Mouse (Mus musculus) heart, postnatal 14 days (tissue): ENCODE measurements around the gene Mamdc4. TPM values are rescaled to one million over a fixed set of nuclear protein-coding genes. Genes with fewer than 3 reads are reported as not detected.

Source experiments
- DNase-seq, 2 experiments: peaks; one replicate each; pipeline ENCODE4 v3.0.0; 2021 to 2022
- intact Hi-C: fragments of 180-260 bp; cut with DNase I; formaldehyde crosslinking; loops from one replicate; pipeline ENCODE4 v1.15.1; 2025
- total RNA-seq, 2 experiments: library from RNA; stranded (reverse); gene quantifications; 2 replicates each; pipeline ENCODE4 v1.2.3; 2021

Gene Mamdc4
- total RNA-seq, 2 experiments from 2014 or later, result 3.0 to 5.2 TPM

DNA sequence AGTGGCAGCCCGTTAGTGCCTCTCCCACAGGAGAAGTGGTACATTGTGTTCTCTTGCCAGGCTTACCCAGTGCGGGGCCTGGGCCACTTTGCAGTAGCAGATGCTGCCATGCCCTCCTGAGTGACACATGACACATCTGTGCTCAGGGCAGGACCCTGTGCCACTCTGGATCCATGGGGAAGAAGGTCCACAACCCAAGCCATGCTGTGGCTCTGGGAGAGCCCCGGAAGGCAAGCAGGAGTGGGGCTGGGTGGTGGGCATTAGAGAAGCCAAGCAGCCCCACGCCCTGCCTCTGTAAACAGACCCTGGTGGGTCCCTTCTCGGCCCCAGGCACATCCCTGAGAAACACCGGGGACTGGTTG, 8.5 kb upstream of the Mamdc4 start:
- intact Hi-C loops, result no loop called here
- no peak for DNase-seq

DNA sequence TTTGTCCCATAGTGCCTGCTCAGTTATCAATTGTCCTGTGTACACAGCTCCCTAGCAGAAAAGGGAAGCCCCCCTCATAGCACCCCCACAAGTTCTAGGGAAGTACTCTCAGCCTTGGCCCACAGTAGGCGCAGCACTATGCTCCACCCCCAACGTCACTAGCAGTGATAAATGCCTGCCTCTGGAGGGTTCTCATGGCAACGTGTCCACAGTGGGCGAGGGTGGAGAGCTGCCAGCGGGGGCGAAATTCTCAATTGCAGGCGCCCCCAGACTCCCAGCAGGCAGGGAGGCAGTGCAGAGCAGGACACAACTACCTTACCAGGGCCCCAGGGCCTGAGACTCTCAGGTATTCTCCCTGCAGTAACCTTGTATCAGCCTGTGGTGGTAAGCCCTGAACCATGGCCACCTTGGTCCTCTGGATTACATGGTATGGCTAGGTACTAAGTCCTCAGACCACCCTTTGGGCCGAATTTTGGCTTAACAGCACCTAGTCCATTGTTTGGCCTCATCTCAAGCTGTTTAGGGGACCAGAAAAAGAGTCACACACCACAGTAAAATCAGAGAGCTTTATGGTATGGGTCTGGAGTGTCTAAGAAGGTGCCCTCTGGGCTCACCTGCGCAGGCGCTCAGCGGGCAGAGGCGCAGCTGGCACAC, 7.9 kb upstream of the Mamdc4 start:
- no peak for DNase-seq
- intact Hi-C loops, result no loop called here

DNA sequence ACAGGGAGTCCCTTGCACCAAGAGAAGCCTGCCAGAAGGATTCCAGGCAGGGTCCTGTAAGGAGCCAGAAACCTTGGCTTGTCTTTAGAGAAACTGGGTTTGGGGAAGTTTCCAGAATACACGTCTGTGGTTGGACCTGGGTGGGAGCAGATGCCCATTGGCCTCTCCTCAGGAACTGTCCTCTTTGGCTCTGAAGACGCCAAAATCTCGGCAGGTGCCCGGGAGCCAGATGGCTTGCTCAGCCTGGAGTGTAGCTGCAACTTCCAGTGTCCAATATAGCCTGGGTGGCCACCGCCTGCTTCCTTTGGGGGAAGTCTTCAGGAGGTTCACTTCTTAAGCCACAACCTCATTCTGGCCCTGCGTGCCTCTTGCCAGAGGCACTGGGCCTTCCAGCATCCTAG, 7.3 kb upstream of the Mamdc4 start:
- intact Hi-C loops, result no loop called here
- no peak for DNase-seq

DNA sequence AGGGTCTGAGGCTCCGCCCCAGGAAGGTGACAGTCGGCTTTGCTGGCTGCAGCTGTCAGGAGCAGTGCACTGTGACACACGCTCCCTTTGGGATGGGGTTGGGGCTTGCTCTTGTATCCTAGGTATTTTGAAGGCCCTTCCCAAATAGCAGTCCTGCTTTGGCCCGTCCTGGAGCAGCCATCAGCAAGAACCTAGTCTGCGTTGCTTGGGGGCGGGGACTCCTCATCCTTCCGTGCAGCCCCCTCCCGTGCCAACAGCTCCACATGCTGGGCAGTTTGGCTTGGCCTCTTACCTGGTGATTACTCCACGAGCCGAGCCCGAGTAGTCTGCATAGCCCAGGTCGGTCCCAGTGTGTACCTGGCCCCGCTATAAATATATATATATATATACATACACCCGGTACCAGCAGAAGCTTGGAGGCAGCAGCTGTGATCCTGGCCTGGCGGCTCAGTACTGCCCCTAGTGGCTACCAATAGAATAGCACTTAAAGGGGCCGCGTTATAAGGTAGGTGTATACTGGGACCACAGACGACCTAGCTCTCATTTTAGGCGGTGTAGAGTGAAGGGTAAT, 6.7 kb upstream of the Mamdc4 start, which contains the start of gene Ajm1:
Gene Ajm1 (minus strand): TSS at position 464 of the 571 bp plus-strand sequence.
- intact Hi-C loops, result no loop called here
- peak; percentile 68 to 75 for DNase-seq

DNA sequence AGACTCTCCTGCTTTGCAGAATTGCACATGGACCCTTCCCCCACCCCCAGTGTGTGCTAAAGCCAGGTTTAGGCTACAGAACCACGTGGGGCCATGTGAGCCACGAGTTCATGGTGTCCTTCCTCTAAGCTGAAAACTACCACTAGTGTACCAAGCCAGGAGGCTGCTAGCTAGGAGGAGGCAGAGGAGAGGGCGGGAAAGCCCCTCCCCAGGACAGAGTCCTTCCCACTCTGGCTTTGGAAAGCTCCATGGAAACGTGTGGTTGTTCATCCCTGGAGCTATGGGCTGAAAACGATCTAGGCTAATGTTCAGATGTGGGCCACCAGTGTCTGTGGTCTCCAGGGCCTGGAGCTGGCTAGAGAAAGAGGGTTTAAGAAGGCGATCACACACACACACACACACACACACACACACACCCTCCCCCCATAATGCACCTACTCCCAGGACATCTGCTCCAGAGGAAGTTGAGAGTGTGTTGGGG, 6.0 kb upstream of the Mamdc4 start:
- intact Hi-C loops, result no loop called here
- no peak for DNase-seq

DNA sequence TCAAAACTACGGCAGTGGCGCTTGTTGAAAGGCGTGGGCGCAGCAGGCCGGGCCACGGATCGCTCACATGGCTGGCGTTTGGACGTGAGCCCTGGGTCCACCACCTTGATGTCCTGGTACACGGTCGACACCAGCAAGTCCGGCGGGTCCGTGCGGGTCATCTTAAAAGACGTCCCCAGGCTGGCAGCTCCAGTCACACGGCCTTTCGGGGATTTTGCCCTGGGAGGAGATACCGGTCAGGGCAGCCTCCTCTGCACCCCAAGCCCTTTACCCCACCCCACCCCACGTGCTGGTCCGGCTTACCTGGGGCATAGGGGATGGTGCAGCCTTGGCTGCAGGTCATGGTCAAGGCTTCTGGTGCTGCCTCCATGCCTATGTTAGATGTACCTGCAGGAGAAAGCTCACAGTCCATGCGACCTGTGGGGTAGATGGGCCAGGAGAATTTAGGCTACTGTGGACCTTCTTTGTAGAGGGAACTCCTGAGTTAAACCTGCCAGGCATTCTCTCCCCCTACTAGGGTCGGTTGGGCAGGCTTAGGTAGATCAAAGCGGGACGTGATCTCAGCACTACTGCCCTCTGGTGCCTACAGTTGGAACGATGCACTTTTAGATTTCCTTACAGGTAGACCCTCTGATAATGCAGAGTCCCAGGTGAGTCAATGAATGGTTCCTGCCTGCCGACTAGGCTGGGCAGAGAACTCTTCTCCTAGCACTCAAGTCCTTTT, 5.3 kb upstream of the Mamdc4 start:
- intact Hi-C loops, result no loop called here
- DNase-seq, result no peak

DNA sequence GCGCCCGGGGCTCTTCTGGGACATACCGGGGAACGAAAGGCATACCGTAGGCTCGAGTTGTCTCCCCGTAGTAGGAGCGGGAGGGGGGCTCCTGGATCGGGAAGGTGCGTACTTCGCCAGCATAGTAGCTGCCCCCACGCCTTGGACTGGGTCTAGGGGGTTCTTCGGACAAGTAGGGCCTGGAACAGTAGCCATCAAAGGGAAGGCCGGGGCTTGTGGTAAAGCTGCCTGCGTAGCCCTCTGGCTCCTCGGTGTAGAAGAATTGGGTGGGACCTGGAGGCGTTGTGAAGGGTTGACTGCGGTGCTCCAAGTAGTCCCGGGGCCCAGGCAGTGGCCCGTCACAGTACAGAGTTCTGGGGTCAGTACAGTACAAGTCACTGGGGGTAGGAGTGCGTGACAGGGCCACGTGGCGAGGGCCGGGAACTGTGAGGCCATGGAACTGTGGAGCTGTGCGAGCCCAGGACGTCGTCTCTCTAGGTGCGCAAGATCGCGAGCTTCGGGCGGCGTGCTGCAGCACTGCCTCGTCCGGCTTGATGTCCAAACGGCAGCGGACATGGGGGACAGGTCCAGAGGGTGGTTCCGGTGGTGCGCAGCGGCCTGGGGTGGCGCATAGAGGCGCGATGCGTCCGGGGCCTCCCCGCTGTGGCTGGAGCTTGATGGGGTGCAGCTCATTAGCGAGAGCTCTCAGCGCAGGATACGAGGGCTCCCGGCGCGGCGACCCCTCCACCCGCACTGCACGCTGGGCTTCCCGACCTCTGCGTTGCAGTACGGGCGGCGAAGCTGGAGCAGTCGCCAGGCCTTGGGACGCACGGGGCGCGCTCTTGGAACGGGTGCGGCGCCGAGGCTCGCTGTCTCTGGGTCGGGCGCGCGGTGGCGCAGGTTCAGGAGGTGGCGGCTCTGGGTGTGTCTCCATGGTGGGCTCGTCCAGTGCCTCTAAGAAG, 4.4 kb upstream of the Mamdc4 start:
- intact Hi-C loops, result no loop called here
- no peak for DNase-seq

DNA sequence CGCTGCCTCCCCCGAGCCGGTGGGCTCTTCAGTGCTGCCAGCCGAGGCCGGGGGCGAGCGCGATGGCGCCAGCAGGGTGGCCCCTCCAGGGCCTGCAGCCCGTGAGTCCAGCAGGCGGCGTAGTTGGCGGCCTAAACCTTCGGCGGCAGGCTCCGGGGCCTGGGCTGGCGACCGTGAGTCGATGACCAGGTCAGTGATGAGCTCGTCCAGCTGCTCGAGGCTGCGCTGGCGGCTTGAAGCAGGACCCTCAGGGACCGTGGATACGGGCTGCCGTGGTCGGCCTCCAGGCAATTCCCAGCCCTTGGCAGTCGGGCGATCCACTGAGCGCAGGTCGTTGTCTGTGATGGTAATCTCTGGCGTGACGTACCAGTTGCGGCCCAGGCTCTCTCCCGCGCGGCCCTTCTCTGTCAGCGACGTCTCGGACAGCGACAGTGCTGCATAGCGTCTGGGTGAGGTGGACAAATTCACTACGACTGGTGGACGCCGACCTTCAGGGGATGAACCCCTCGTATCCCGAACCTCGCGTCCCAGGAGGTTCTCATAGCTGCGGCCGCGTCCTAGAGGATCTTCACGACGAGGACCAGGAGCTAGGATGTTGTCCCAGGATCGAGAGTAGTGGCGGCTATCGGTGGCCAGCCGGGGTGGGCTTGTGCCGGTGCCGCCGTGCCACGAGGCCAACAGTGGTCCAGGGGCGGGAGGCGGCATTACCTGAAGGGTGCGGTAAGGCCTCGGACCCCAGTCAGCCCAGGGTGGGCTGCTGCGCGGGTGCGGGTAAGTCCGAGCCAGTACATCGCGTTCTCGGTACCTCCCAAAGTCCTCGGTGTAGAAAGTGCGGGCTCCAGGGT, 3.5 kb upstream of the Mamdc4 start:
- intact Hi-C loops, result no loop called here
- no peak for DNase-seq

DNA sequence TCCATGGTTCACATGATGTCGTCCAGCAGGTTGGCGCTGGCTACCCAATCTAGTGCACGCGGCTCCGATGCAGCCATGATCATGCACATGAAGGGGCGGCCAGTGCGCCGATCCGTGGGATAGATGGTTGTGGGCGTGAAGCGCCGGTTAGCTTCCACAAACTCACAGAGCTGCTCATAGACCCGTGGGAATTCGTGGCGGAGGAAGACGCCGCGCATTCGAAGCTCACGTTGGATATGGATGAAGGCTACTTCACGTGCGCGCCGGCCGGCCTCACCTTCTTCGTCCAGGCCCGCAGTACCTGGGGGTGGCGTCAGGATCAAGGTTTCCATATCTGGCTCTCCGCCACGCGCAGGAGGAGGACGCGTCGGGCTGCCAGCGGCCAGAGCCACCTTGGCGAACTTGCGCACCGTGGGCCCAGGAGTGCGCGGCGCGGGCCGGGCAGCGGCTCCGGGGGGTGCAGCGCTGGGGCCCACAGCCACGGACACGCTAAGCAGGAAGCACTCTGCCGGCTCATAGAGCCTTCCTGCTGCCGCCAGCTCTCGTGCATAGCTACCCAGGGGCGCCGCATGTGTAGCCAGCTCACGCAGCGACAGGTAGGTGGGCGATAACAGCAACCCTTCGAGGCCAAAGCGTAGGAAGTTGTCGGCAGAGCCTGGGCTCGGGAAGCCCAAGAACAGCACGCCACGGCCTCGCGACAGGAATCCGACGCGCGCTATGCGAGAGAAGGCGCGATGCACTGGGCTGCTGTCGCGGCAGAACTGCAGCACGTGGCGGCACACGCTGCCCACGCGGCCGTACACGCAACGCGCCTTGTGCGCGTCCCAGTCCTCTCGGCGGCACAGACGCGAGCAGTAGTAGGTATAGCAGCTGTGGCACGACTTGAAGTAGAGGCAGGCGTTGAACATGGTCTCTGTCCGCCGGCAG, 2.6 kb upstream of the Mamdc4 start:
- intact Hi-C loops, result no loop called here
- DNase-seq, result no peak

DNA sequence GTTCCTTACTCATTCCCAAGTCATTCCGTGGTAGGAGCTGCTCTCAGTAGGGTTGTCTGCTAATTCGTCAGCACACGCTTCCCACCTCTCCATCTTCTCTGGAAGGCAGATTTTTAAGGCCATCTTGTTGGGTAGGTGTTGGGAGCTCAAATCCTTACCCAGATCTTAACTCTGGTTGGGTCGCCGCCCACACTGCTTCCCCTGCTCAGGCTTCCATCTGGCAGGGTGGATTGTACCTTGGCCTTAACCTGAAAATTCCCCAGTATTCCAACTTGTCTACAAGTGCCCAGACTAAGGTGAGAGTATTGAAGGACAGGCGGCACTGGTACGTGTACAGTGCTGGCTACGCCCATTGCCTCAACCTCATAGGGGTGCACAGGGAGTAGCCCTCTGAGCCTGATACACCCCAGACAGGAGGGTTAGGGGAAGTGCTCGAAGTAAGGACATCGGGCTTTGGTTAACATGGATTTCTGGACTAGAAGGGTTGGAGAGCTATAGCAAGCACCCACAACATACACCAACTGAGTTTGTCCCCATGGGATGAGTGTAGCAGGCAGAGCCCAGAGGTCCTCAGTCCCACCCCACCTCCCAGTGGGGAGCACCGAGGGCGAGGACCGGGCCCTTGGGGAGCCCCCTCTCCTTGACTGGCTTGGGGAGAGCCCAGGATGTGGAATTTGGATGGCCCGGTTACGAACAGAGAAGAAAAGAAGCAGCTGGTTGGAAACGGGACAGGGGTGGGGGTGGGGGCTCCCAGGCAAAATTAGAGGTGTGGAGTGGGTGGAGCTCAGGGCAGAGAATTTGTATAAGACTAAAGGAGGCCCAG, 1.6 kb upstream of the Mamdc4 start:
- DNase-seq, result no peak
- intact Hi-C loops, result no loop called here

DNA sequence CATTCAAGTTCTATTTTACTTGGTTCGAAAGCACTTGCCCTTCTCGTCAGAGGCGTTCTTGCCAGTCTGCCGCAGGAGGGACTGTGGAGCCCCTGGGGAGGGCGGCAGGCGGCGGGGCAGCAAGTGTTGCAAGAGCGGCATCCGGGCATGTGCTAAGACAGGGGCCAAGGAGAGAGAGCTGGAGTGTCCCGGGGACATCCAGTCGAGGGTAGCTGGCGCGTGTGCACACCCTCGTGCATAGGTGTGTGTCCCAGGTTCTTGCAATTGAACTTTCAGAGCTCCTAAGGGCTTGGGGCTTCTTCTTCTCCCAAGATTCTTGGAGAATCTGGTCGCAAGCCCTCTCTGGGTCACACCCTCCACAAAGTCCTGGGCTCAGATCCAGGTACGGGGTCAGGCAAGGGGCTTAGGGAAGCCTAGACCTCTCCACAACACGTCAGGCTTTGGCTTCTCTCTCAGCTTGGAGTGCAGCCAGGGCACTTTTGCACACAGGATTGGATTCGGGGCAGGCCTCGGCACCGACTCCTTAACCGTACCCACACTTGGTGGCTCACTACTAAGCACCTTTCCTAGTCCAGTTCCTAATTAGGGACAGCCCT, 885 bp upstream of the Mamdc4 start:
- peak; percentile 45 to 56 for DNase-seq
- intact Hi-C loops, result no loop called here

DNA sequence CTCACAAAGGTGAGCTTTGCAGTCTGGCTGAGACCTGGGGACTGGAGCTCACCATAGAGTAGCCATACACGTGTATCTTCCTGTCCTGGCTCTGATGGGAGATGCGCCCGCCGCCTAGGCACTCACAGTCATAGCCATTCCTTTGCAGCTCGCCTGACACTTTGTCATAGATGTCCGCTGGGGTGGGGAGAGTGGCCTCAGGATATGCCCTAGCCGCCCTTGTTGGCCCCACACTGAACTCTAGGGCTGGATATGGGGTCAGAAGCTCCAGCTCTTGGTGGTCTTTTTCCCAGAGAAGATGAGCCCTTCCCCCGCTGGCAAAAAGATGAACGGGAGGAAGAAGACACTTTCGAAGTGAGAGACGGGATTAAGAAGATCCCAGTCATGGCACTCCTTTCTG, 509 bp downstream of the Mamdc4 start:
- DNase-seq, result no peak
- intact Hi-C loops, result no loop called here

DNA sequence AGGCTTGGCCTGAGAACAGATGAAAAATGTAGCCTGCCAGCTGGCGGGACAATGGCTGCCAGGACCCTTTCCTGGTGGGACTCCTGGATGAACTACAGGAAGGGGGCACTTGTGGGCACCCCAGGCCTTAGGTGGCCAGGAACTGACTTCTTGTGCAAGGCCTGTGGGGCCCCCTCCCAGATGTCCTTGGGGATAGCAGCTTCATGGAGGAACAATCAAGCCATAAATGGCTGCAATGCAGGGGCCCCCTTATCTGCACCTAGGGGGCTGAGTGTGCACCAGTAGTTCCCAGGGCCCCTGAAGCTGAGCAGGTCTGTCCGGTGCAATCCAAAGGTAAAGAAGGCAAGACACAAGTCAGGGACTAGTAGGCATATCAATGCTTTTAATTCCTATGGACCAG, 1.6 kb downstream of the Mamdc4 start:
- no peak for DNase-seq
- intact Hi-C loops, result no loop called here

DNA sequence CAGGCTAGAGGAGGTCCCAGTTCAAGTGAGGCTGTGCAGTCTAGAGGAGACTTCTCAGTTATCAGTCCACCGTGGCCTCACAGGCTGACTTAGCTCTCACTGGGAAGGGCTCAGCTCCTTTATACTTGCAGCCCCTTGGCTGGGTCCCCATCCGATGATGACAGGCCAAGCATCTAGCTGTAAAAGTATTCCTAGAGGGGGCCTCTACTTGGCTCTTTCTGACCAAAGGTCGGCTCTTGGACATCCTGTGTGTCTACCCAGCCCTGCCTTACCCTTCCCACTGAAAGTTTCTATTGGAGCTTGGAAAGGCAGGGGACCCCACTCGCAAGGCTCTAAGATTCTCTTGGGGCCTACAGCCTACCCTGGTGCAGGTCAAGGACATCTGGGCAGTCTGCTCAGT, 3.4 kb downstream of the Mamdc4 start:
- no peak for DNase-seq
- intact Hi-C loops, result no loop called here

DNA sequence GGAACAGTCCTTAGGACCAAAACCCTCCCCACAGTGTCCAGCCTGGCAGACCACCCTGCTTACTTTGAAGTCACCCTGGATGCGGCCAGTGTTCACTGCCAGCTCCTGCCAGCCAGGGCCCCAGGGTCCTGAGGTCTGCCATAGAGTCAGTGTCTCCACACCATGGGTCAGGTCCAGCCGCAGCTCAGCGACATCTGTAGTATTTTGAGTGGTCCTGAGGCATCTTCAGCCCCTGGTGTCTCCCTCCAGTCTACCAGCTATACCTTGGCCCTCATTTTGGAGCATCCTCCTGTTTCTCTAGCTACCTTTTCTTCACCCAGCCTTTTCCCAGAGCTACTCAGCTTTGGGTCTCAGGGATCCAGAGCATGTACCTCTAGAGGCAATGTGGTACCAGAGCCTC, 5.3 kb downstream of the Mamdc4 start:
- intact Hi-C loops, result no loop called here
- no peak for DNase-seq

DNA sequence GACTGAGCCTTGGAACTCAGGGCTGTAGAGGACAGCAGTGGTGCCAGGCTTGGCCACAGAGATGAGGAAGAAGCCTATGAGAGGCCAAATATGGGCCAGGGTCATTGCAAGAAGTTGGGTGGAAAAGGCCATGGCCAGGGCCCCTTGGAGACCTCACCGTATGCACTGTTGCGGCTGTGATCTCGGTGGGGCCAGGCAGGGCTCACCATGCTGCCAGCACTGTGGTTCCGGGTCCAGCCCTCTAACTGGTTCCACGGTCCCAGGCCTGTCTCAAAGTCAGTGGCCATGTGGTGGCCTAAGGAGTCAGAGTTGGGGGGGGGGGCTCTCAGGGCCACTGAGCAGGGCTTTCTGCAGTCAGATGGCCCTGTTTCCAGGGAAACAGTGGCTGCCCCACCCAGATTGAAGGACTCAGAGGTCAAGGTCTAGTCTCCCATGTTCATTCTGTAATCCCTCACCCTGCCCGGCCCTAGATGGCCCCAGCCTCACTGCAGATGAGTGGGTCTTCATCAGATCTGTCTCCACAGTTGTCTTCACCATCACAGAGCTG, 6.1 kb downstream of the Mamdc4 start:
- intact Hi-C loops, result no loop called here
- no peak for DNase-seq

DNA sequence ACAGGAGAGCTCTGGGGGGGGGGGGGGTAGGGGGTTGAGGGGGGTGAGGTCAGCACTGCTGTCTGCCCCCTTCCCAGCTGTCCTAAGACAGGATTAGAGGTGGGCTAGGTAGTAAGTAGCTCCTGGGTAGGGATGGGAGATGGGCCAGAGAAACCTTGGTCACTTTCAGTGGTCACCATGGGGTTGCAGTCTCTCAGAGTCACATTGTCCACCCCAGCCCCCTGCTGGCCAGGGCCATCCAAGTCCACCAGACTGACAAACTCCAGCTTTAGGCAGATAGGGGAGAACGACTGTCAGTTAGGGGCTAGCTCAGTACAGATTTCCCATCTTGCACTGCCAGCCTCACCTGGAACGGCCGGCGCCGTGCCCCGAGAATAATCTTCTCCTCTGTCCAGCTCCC, 8.1 kb downstream of the Mamdc4 start:
- intact Hi-C loops, result no loop called here
- DNase-seq, result no peak
